Mouse (Mus musculus): ENCODE data around the gene Mtln. TPM values are rescaled to one million over a fixed set of nuclear protein-coding genes. Genes with fewer than 3 reads are reported as not detected.
A peak's percentile ranks its signal among the peaks of the same experiment; 100 is the strongest.

The Mtln gene
- 6.4 to 10.0 TPM (median 7.1 TPM) in 3 replicates for total RNA-seq (2017)

DNA sequence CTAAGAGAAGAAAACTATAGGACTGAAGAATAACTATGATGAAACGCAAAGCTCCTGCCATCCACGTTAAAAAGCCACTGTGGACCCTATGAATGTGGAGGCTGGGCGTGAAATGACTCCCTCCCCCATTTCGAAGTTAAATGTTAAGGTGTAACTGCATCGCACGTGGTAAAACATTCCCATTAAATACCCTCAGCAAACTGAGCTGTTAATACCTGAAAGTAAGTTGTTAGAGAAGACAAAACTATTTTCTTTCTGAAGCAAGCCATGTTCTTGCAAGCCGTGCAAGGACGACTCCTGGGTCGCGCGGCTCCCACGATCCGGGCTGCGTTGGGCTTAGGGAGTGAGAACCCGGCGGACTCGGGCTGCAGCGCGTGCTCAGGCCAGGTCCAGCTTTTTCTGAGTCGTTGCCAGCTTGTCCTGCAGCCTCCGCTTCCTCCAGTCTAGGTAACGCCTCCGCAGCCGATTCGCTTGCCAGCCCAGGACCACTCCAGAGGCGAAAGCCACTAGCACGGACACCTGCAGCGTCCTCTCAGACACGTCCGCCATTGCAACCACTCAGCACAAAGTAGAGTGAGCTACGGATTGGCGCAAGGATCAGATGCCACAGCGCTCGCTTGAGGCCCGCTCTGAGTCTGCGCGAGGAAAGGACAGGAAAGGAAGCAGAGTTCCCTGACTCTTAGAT lies at the start of gene Mtln:
Mtln (minus strand) TSS at position 570 of the 685 bp plus-strand sequence.
- peak; percentile 87 for ATAC-seq (replicated peaks; ENCODE audit: insufficient number of reproducible peaks, low FRiP score, low TSS enrichment, poor library complexity, severe bottlenecking)

DNA sequence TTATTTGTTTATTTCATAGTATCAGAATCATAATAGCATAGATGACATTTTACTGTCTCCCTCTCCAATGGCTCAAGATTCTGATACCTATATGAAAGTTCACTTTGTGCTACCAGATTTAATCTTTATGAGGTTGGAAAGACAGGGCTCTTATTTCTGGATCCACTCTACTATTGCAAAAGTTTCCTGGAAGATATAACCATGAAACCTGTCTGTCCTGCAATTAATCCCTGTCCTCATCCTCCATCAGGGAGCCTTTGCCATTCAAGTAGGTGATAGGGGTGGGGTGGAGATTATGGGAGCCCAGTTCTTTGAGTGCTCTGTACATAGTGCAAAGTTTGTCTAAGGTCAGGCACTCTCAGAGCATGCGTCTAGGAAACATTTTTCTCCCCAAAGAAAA lies 49.1 kb upstream of the Mtln start:
- ATAC-seq (replicated peaks; ENCODE audit: insufficient number of reproducible peaks, low FRiP score, low TSS enrichment, poor library complexity, severe bottlenecking), result no peak

DNA sequence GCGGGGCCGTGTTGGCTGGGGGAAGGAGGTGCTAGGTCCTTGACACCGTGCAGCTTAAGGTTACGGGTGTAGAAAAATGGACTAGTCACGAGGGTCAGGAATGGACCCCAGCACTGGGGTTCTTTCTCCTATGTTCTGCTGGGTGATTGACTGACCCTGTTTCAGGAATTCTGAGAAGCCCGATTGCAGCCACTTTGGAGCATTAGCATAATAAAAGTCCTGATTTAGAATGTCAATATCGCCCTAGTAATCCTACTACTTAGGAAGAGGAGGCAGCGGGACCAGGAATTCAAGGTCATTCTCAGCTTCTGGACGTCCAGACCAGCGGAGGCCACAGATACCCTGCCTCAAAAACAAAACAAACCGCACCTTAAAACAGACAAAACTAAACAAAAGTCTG lies 47.1 kb upstream of the Mtln start:
- no peak for ATAC-seq (replicated peaks; ENCODE audit: insufficient number of reproducible peaks, low FRiP score, low TSS enrichment, poor library complexity, severe bottlenecking)

DNA sequence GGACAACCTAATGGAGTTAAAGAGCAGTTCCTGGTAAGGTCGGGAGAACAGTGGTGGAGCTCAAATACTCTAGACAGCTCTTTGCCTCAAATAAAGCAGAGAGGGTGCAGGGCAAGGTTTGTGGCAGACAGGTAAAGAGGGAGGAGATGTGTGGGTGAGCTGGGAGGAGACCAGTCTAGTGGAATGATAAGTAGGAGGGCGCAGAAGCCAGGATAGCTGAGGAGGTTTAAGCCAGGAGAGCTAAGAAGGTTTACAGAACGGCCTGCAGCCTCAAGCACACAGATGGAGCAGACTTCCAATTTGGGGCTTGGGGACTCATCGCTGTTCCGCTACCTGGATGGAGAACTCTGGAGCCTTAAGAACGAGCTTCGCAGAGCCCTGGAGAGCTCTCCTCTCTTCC lies 46.3 kb upstream of the Mtln start, which contains the start of gene Acoxl:
Acoxl (plus strand) TSS at position 301 of the 400 bp plus-strand sequence.
- ATAC-seq (replicated peaks; ENCODE audit: insufficient number of reproducible peaks, low FRiP score, low TSS enrichment, poor library complexity, severe bottlenecking), result no peak

DNA sequence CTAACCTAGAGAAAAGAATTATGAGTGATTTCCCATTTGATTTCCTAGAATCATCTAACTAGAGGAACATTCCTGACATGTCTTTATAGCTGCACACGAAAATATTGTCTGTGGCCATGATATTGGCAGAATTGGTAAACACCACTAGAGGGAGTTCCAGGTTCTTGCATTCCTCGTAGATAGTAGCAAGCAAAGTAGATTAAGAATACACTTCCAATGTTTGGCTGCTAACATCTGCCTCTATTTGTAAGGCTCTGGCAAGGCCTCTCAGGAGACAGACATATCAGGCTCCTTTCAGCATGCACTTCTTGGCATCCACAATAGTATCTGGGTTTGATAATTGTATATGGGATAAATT lies 40.5 kb upstream of the Mtln start:
- no peak for ATAC-seq (replicated peaks; ENCODE audit: insufficient number of reproducible peaks, low FRiP score, low TSS enrichment, poor library complexity, severe bottlenecking)

DNA sequence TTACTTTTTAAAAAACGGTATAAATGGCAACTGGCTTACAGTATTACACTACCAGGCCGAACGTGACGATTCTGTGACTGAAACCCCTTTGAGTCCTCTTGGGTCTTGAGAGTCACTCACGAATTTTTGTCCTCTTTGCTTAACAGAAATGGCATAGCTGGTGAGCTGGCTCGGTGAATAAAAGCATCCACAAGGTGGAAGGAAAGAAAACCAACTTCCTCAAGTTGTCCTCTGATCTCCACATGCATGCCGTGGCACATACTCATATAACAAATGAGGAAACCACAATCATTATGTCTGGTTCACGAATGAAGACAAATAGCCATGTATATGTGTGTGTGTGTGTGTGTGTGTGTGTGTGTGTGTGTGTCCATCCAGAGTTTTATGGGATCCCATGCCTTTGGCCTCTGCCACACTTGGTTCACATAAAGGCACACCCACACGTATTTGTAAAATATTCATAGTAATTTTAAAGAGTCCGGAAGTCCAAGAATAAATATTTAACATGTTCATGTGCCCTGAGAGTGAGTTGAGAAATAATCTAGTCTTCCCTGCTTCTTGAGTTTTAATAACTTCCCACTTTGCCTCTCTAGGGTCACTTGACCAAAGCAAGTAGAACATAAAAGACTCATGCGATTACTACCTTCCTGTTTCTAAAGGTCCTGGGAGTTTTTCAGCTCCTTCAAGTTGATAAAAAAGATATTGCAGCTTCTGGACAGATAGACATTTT lies 40.0 kb upstream of the Mtln start:
- ATAC-seq (replicated peaks; ENCODE audit: insufficient number of reproducible peaks, low FRiP score, low TSS enrichment, poor library complexity, severe bottlenecking), result peak; percentile 41

DNA sequence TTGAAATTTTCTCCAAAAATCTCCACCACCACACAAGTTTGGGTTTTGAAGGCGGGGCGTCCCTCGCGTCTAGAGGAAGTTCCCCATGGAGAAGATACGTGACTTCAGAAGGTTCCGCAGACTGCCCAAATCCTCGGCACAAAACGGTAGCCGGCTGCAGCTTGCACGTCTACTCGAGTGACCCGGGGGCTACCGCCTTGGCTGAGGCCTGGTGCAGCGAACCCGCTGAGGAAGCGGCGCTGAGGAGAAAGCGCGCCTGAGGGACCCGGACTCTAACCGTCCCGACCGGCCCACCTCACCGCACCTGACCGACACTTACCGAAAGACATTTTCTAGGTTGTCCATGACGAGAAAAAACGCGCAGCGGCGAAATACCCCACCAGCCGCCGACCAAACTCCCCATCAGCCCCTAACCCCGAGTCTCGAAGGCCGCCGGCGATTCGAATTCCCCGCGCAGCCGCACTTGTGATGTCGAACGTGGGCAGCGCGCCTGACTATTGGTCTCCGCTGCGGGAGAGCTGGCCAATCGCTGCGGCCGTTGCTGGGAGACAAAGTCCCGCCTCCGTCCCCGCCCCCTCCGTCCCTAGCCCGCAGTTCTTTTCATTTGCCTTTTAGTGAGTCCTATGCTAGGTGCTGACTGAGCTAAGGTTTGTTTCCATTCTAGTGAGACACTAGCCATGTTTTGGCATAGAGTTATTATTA lies 39.3 kb upstream of the Mtln start, which contains the start of gene Bub1:
Bub1 (minus strand) TSS at position 465 of the 702 bp plus-strand sequence.
- peak; percentile 96 for ATAC-seq (replicated peaks; ENCODE audit: insufficient number of reproducible peaks, low FRiP score, low TSS enrichment, poor library complexity, severe bottlenecking)

DNA sequence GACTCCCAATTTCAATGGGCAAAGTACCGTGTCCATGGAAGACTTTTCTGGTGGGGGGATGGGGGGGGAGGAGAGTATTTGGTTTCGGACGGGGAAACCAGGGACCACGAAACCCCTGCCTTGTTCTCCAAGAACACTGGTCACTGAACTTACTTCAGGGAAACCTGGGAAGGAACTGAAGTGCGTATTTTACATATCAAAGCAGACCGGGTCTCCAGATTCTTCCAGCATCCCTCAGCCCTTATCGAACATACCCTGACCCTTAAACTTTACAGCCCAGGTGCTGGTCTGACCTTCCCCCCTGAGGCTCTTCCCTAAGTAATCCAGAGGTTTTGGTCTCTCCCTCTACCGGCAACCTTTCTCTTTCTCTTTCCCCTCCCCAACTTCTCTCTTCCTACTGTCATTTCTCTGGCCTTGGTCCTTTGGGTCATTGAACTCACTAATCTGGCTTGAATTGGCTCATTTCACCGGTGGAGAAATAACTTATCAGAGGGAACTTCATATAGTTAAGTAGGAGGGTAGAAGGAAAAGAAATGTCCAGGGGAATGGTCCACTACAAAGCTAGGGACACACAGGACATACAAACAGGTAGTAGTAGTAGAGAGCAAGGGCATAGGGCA lies 2.5 kb downstream of the Mtln start:
- ATAC-seq (replicated peaks; ENCODE audit: insufficient number of reproducible peaks, low FRiP score, low TSS enrichment, poor library complexity, severe bottlenecking), result no peak

DNA sequence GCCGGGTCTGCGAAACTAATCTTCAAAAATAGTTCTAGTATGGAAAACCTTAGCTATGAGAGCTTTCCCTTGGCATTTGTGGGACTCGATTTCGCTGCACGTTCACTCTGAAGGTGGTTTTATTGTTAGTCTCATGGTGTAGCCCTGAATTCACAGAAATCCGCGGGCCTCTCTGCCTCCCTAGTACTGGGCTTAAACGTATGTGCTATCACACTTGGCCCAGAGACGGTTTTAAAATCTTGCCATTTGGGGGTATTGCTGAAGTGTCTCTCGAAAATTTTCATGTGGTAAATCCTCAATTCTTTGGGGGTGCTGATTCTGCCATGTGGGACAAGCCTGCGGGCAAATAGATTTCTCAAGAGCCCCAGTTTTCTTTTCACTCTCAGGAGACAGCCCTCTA lies 3.1 kb downstream of the Mtln start:
- no peak for ATAC-seq (replicated peaks; ENCODE audit: insufficient number of reproducible peaks, low FRiP score, low TSS enrichment, poor library complexity, severe bottlenecking)

DNA sequence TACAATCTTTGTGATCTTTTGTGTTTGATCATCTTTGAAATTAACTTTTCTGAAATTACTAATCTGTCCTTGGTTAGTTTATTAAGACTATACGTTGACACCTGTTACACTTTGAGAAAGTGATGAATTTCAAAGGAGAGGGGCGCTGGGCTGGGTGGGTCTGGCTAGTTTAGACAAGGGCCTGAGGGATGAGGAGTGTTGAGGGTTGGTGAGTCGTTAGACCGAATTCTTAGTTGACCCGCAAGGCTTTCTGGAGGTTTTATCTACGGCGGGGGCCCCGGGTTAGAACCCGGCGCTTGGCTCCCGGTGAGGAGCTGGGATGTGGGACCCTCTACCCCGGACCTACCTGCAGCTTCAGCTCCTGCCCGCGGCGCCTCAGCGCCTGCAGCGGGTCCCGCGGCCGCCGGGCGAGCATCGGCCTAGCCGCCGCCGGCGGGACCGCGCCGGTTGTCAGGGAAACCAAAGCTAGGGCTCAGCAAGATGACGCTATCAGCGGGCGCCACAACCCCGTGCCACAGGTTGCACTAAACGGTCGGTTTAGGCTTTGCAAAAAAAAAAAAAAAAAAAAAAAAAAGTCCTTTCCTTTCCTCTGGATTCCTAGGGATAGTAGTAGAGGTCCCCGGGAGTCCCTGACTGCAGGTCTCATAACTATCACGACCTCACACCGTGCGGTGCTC lies 3.7 kb downstream of the Mtln start, which contains the start of gene Nphp1:
Nphp1 (minus strand) TSS at position 458 of the 677 bp plus-strand sequence.
- ATAC-seq (replicated peaks; ENCODE audit: insufficient number of reproducible peaks, low FRiP score, low TSS enrichment, poor library complexity, severe bottlenecking), result peak; percentile 74

DNA sequence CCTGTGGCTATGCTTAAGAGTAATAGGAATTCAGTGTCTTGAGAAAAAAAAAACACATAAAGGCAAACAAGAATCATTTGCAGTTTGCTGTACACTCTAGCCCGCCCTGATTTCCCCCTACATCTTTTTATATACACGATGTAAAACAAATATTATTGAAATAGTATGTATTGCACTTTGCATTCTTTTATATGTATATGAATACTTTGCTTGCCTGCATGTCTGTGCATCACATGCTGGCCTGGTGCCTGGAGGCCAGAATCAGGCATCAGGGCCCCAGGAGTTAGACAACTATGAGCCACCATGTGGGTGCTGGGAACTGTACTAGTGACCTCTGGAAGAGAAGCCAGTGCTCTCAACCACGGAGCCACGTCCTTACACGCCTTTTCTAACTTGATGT lies 5.1 kb downstream of the Mtln start:
- ATAC-seq (replicated peaks; ENCODE audit: insufficient number of reproducible peaks, low FRiP score, low TSS enrichment, poor library complexity, severe bottlenecking), result no peak

DNA sequence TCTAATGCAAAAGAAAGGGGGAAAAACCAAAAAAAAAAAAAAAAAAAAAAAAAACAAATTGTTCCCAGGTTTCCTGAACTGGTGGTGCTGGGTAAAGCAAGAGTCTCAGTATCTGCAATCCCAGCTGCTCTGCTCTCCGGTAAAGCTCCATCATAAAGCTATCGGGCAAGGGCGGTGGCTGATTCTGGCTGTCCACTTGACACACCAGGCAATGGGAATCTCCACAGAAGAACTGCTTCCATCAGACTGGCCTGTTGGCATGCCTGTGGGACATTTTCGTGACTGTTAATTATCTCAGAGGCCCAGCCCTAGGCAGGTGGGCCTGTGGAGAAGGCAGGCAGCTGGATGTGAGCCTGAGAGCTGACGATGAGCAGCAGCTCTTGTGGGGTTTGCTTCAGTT lies 13.8 kb downstream of the Mtln start:
- ATAC-seq (replicated peaks; ENCODE audit: insufficient number of reproducible peaks, low FRiP score, low TSS enrichment, poor library complexity, severe bottlenecking), result no peak

DNA sequence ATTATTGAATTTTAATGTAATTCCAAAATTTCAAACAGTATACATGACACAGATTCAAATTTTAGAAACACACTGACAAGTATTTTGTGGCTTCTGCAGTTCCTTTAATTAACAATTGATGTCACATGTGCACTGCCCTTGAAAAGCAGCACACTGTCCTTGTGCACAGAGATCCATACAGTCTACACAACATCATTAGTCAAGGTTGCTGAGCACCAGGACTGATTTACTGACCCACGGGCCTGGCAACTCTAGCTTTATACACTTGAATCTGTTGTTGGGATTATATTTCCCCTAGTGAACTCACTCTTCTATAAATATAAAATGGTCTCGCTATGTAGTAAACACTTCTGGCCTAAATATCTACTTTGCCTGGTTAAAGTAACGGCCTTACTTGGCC lies 17.3 kb downstream of the Mtln start:
- ATAC-seq (replicated peaks; ENCODE audit: insufficient number of reproducible peaks, low FRiP score, low TSS enrichment, poor library complexity, severe bottlenecking), result no peak

DNA sequence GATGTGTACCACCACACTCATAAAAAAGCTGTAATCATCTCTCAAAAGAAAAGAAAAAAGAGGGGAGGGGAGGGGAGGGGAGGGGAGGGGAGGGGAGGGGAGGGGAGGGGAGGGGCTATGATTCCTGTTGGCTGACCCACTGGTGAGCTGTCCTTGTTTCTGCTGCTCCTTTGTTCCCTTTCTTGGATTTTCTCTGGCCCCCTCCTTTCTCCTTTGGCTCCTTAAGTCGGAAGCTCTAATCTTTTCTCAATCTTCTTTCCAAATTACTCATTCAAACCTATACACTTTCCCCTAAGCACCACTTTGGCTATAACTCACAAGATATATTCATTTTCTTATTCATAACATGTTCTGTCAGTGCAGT lies 17.7 kb downstream of the Mtln start:
- ATAC-seq (replicated peaks; ENCODE audit: insufficient number of reproducible peaks, low FRiP score, low TSS enrichment, poor library complexity, severe bottlenecking), result no peak

DNA sequence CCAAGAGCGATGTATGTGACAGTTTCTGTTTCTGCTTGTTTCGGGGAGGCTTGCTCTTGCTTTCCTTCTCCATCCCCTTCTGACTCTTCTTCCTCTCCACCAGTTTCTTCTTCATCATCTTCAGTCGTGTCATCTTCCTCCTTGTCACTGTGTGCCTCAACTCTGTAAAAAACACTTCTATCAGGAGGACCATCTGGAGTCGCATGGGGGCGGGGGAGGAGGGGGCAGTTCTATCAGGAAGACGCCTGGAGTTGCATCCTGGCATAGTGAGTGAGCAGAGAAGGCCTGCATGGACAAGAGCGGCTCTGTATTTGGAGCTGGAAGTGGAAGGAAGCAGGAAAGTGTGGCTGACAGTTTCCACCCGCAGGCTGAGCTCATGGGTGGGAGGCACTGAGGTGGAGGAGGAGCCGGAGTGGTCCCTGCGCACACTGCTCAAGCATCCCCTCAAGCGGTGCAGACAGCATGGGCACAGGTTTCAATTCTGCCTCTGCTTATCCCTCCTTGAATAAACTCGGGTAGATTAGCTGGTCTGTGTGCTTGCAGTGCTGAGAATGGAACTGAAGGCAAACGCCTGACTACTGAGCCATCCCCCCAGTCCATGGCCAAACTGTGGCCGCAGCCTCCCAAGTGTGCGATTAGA lies 18.2 kb downstream of the Mtln start:
- ATAC-seq (replicated peaks; ENCODE audit: insufficient number of reproducible peaks, low FRiP score, low TSS enrichment, poor library complexity, severe bottlenecking), result no peak

DNA sequence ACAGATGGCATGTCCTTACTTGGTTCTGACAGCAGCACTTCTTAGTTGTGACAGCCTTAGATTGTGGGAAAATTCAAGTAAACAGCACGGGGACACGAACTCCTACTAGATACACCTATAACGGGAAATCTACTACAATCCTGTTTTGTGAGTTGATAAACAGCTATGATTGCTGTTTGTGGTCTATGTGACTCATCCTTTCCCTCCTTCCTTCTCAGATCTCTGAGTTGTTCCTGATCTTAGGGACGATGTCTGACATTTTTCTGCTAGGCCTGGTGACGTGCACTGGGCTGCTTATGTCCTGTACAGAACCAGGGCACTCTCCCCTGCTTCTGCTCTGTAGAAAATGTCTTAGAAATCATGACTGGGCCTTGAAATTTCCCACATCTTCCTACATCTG lies 30.7 kb downstream of the Mtln start:
- no peak for ATAC-seq (replicated peaks; ENCODE audit: insufficient number of reproducible peaks, low FRiP score, low TSS enrichment, poor library complexity, severe bottlenecking)

DNA sequence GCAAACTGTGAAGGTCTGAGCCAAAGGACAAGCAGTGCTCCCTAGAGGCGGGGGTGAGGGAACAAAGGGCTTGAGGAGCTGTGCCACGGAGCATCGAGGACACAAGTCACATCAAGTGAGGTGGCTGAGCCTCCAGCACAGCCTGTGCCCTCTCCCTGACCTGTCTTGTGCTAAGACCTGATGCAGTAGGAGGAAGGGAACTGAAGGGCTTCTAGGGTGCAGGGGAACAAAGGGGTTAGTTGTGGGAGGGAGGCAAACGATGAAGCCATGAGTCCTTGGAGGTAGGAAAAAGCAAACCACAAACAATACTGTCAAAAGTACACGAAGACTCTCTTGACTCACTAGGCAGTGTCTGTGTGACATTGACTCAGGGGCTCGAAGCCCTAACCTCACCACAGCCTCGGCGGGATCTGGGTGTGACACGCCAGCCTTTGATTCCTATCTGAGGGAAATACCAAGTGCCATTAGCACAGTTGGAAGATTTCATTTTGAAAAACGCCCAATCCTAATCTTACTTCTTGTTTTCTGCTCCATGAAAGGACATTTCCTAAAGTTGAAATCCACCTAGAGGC lies 31.8 kb downstream of the Mtln start:
- no peak for ATAC-seq (replicated peaks; ENCODE audit: insufficient number of reproducible peaks, low FRiP score, low TSS enrichment, poor library complexity, severe bottlenecking)

DNA sequence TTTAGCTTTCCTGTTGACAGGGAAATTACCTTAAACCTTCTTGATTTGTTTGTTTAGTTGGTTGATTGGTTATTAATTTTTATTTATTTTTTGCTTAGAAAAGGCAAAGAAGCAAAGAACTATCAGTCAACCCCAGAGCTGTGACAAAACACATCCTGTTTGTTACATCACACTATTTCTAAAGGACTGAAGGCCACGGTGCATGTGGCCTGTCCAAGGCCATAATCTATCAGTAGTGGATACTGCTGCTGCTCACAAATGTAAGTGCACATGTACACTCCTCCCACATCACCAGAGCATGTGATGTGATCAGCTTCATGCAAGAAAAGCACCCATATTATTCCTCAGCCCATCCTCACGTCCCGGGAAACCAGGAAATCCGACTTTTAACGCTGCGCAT lies 32.3 kb downstream of the Mtln start:
- ATAC-seq (replicated peaks; ENCODE audit: insufficient number of reproducible peaks, low FRiP score, low TSS enrichment, poor library complexity, severe bottlenecking), result no peak
